Mouse (Mus musculus) induced T-regulatory cell, adult 2 months (primary cell): Measurements from ENCODE around the gene Cmbl.

Experiments used
- DNase-seq: peaks from one replicate; pipeline ENCODE4 v3.0.0-alpha.2; 2012; ENCODE audit warnings: low read depth

The Cmbl gene

GRCm38 (mm10) chr15:31627277-31628154, 62.3 kb downstream of the Cmbl start:
- no peak for DNase-seq

GRCm38 (mm10) chr15:31628180-31628579, 63.0 kb downstream of the Cmbl start:
- no peak for DNase-seq

DNA sequence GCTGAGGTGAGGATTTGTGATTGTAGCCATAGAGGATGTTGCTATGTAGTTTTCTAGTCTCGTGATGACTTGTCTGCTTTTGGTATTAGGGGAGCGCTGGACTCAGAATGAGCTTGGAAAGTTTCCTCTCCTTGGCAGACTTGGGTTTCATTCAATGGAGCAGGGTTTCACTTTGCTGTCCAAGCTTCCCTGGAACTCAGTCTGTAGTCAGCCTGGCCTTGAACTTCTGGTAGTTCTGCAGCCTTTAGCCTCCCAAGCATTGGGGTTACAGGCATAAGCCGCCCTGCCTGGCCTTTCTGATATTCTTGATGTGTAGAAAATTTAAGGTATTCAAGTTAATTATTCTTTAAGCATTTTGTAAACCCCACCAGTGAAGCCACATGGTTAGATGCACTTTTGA, 64.4 kb downstream of the Cmbl start:
- no peak for DNase-seq

DNA sequence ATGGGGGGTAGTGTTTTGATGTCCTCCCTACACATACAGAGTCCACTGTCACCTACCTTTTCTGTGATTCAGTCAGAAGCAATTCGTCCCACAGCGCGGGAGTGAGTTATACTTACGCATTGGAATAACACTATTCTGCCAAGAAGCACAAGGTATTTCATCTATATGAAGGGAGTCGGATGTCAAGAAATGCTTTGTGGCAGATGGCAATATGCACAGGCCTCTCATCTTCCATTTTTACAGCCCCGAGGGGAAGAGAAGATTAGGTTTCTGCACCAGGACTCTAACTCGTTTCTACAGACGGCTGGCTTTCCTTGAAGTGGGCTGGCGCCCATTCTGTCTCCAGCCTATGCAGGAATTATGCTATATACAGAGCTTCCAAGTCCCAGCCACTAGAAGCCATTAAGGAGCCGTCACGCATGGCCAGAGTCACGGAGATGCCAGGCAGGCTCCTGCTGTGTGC, 66.2 kb downstream of the Cmbl start:
- no peak for DNase-seq

GRCm38 (mm10) chr15:31632478-31632877, 67.3 kb downstream of the Cmbl start:
- DNase-seq = no peak

DNA sequence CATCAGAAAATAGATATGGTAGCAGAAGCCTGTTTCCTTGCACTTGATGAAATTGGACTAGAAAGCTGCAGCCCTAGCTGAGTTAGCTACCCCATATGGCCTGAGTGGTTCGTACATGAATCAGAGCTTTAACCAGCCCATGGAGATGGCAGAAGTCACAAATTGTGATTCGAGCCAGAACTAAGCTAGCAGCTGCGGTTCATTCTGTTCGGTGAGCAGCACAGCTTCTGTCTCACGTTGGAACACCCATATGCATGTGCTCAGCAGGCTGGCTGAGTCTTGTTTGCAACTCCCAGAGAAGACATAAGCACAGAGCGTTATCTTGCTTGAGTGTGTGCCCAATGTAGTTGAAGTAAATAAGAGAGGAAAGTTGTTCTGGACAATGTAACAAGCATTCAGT, 69.4 kb downstream of the Cmbl start:
- no peak for DNase-seq

DNA sequence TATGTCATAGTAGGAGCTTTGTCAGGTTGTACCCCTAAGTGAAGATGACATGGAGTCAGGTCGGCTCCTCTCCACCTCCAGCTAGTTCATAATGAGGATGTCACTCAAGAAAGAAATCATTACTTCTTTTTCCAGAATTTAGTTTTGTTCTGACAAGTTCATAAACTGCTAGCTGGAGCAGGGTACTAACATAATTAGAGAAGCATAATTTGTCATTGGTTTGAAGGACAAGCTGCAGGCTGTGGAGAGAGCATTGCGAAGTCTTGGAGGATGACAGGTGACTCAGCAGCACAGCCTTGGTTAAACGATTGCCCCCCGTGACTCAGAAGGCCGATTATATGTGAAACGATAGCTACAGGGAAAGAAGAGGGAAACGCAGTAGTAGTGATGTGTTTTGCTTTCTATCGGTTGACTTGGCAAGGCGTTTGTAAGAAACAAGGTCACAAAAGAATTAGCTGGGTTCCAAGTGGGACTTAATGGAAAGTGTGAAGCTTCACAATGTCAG, 71.0 kb downstream of the Cmbl start:
- DNase-seq = no peak
